Mouse (Mus musculus) embryonic facial prominence, embryonic 10.5 days (tissue): ENCODE results near the gene Dnah7a. TPM values are rescaled to one million over a fixed set of nuclear protein-coding genes. Genes with fewer than 3 reads are reported as not detected.
"Not testable (repeated sequence)": the region's sequence is repeated elsewhere in the genome, so short reads cannot be mapped to it uniquely, and the experiment has no call there.

Experiments
- DNase-seq: peaks from one replicate; pipeline ENCODE4 v3.0.0-alpha.2; 2017; ENCODE audit warnings: low spot score
- H3K27ac ChIP-seq: fragments of 300-500 bp; sonication (generic); replicated peaks from 2 replicates; pipeline ENCODE4 v1.5.1; 2016; ENCODE audit warnings: mild to moderate bottlenecking
- H3K27me3 ChIP-seq: fragments of 300-500 bp; sonication (generic); replicated peaks from 2 replicates; pipeline ENCODE4 v1.6.1; 2016; ENCODE audit warnings: low read depth, mild to moderate bottlenecking; ENCODE audit not compliant: poor library complexity, severe bottlenecking
- H3K36me3 ChIP-seq: fragments of 300-500 bp; sonication (generic); replicated peaks from 2 replicates; pipeline ENCODE4 v1.6.1; 2016; ENCODE audit warnings: mild to moderate bottlenecking, moderate library complexity
- H3K4me1 ChIP-seq: fragments of 300-500 bp; sonication (generic); 2 replicates; pipeline ENCODE4 v1.6.1; 2016
- H3K4me3 ChIP-seq: fragments of 300-500 bp; sonication (generic); 2 replicates; pipeline ENCODE4 v1.5.1; 2016; ENCODE audit warnings: mild to moderate bottlenecking, moderate library complexity
- H3K9me3 ChIP-seq: fragments of 300-500 bp; sonication (generic); 2 replicates; pipeline ENCODE4 v1.6.1; 2016; ENCODE audit warnings: mild to moderate bottlenecking
- WGBS: fragments of 180-500 bp; shearing (Covaris S2); methylation state at CpG from one replicate; pipeline ENCODE4 v1.1.7; 2016; 5-methylcytosine and 5-hydroxymethylcytosine counted together
- polyA plus RNA-seq: library from polyadenylated mRNA; unstranded; fragments of >200 nt; fragmentation: Nextera tagmentation; extraction: Ambion mirVana; gene quantifications from 2 replicates; pipeline ENCODE4 v1.2.1, GENCODE M21; 2016

The Dnah7a gene
- polyA plus RNA-seq, 1 experiment from 2014 or later: 6.9 TPM

- WGBS: 80% methylated on average over 5 of the region's 5 CpGs
- H3K36me3 ChIP-seq: no peaks in the 10 kb centered on the region
- no peak overlapping the region for H3K4me3 ChIP-seq
- no peaks in the 10 kb centered on the region for H3K27me3 ChIP-seq
- DNase-seq: no peak
- H3K9me3 ChIP-seq: no peaks in the 10 kb centered on the region
- H3K27ac ChIP-seq: no peak overlapping the region
- no peaks in the 10 kb centered on the region for H3K4me1 ChIP-seq
Observed at GRCm38 (mm10) chr1:53728489-53729225, 22.1 kb upstream of the Dnah7a start.

- no peak overlapping the region for H3K4me3 ChIP-seq
- H3K4me1 ChIP-seq: no peaks in the 10 kb centered on the region
- no peak for DNase-seq
- H3K27ac ChIP-seq: no peak overlapping the region
- H3K9me3 ChIP-seq: no peaks in the 10 kb centered on the region
- H3K36me3 ChIP-seq: no peaks in the 10 kb centered on the region
- H3K27me3 ChIP-seq: no peaks in the 10 kb centered on the region
- 92% methylated on average over 2 of the region's 2 CpGs for WGBS
Observed at GRCm38 (mm10) chr1:53726883-53727282, 20.3 kb upstream of the Dnah7a start.

DNA sequence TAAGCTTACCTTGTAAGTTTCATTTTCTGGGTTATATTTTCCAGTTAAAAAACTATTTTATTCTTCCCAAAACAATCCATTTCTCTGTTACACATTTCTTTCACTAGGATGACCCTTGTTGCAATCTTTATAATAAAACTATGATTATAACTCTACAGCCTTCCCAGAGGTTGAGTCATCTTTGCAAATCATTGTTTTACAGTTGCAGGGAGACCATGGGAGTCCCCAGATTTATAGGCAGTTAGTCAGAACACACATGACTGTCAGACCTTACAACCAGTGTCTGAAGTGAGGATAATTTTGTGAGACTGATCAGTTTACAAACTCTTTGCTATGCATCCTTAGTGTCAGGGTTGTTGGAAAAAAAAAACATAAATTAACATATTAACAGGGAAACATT is 14.8 kb upstream of the Dnah7a start:
- H3K9me3 ChIP-seq: no peaks in the 10 kb centered on the region
- DNase-seq: no peak
- H3K27ac ChIP-seq: no peak overlapping the region
- no peaks in the 10 kb centered on the region for H3K36me3 ChIP-seq
- no peak overlapping the region for H3K4me3 ChIP-seq
- H3K4me1 ChIP-seq: no peaks in the 10 kb centered on the region
- no peaks in the 10 kb centered on the region for H3K27me3 ChIP-seq

GRCm38 (mm10) chr1:53720601-53721351 is 14.2 kb upstream of the Dnah7a start:
- no peak for DNase-seq
- WGBS: 86% methylated on average over 5 of the region's 5 CpGs
- H3K27ac ChIP-seq: no peak overlapping the region
- no peaks in the 10 kb centered on the region for H3K36me3 ChIP-seq
- H3K9me3 ChIP-seq: no peaks in the 10 kb centered on the region
- H3K4me1 ChIP-seq: no peaks in the 10 kb centered on the region
- no peak overlapping the region for H3K4me3 ChIP-seq
- H3K27me3 ChIP-seq: no peaks in the 10 kb centered on the region

DNA sequence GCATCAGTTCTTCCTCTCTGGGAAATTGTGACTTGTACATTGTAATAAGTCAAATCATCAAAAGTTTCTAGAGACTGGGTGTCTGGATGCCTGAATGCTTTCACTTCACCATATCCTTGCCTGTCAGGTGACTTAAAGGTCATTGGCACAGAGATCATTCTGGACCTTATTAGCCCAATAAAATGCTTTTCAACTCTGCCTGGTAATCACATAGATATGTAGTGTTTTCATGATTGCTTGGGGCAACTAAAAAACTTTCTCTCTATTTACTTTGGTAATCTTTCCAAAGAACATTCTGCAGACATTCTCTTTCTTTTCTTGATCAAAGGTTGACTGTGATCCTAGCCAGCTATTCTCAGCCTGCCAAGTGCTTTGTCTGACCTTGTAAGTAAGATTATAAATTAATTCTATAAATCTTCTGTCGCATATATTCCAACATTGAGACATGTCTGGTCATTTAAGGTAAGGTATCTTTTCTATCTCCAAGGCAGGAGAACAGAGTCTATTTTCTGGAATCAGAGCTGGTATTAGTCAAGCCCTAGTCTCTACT is 9.5 kb upstream of the Dnah7a start:
- no peak for DNase-seq
- 0 out of 2 replicates have a peak, but pooled peaks cover 2% of the 10 kb centered on the region for H3K4me1 ChIP-seq
- H3K9me3 ChIP-seq: no peaks in the 10 kb centered on the region
- WGBS: 86% methylated on average over 1 of the region's 1 CpGs
- H3K27me3 ChIP-seq: no peaks in the 10 kb centered on the region
- no peak overlapping the region for H3K4me3 ChIP-seq
- H3K27ac ChIP-seq: no peak overlapping the region
- no peaks in the 10 kb centered on the region for H3K36me3 ChIP-seq

DNA sequence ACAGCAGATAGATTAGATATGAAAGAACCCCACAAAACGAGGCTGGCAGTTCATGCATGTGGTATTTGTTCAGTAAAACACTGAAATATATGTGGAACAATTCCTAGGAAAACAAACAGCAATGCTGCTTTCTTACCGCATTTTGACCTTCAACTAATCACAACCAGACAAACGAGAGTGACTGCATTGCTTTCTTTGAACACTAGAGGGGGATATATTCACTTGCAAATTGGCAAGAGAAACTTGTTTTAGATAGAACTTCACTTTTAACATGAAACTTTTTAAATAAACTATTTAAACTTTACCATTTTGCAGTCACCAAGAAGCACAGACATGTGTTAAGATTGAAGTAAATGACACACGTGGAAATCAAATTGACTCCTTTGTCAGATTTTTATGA is 8.9 kb upstream of the Dnah7a start:
- H3K4me1 ChIP-seq: 0 out of 2 replicates have a peak, but pooled peaks cover 2% of the 10 kb centered on the region
- no peaks in the 10 kb centered on the region for H3K9me3 ChIP-seq
- no peaks in the 10 kb centered on the region for H3K27me3 ChIP-seq
- peak overlapping the region; percentile 66 for H3K27ac ChIP-seq
- 3% methylated on average over 4 of the region's 4 CpGs for WGBS
- DNase-seq: peak; percentile 15
- no peaks in the 10 kb centered on the region for H3K36me3 ChIP-seq
- H3K4me3 ChIP-seq: no peak overlapping the region

GRCm38 (mm10) chr1:53713383-53713782 is 6.8 kb upstream of the Dnah7a start:
- H3K27me3 ChIP-seq, H3K36me3 ChIP-seq, DNase-seq, H3K4me1 ChIP-seq, H3K4me3 ChIP-seq, H3K27ac ChIP-seq, H3K9me3 ChIP-seq: not testable (repeated sequence)
- 83% methylated on average over 3 of the region's 3 CpGs for WGBS

DNA sequence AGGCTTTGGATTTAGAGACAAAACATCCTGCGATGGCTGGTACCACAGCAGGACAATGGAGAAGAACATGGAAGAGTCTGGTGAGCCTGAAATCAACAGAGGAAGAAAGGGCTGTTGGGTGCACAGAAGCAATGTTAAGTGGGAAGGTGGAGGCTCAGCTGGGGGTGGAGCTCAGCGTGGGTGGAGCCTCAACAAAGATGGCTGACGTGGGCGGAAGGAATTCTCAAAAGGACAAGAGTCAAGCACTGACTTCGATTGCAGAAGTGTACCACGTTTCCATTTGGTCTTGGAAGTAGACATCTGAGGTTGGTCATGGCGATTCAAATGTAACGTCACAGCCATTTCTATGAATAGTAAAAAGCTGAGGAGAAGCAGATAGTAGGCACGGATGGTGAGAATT is 4.5 kb upstream of the Dnah7a start:
- 93% methylated on average over 9 of the region's 9 CpGs for WGBS
- Histone ChIP-seq H3K27me3 (no peaks in the 10 kb centered on the region), H3K9me3 (no peaks in the 10 kb centered on the region), H3K36me3 (no peaks in the 10 kb centered on the region), H3K4me3 (no peak overlapping the region), H3K27ac (no peak overlapping the region), H3K4me1 (peaks cover 12% of the 10 kb centered on the region; the same call in 1 of the 2 replicates)
- DNase-seq: no peak

DNA sequence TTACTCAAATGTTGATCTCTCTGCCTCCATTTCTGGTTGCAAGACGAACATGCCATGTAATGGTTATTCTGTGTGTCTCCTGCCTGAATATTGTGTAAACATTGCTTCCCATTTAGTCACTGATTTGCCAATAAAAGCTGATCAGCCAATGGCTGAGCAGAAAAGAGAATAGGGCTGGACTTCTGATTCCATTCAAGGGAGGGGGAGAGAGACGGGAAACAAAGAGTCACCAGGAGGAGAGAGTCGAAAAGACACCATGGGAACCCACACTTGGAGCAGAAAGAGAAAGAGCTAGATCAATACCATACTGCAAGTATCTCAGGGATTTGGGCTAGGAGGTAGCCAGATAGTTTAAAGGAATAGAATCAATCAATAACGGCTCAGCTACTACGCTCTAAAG is 3.0 kb upstream of the Dnah7a start:
- not testable (repeated sequence) for DNase-seq, H3K27me3 ChIP-seq, H3K9me3 ChIP-seq, H3K27ac ChIP-seq, H3K36me3 ChIP-seq, H3K4me3 ChIP-seq, H3K4me1 ChIP-seq
- 75% methylated on average over 5 of the region's 5 CpGs for WGBS

- DNase-seq: no peak
- Histone ChIP-seq H3K27me3 (no peaks in the 10 kb centered on the region), H3K27ac (no peak overlapping the region), H3K36me3 (no peaks in the 10 kb centered on the region), H3K4me1 (peaks cover 10% of the 10 kb centered on the region; the same call in 1 of the 2 replicates), H3K9me3 (no peaks in the 10 kb centered on the region), H3K4me3 (no peak overlapping the region)
- WGBS: 92% methylated on average over 5 of the region's 5 CpGs
Observed at GRCm38 (mm10) chr1:53704164-53704563, 2.4 kb downstream of the Dnah7a start.

GRCm38 (mm10) chr1:53664268-53664667 is 42.3 kb downstream of the Dnah7a start:
- not testable (repeated sequence) for H3K4me1 ChIP-seq, H3K27ac ChIP-seq, H3K9me3 ChIP-seq, DNase-seq, H3K27me3 ChIP-seq, H3K4me3 ChIP-seq, H3K36me3 ChIP-seq

GRCm38 (mm10) chr1:53639865-53640794 is 66.5 kb downstream of the Dnah7a start:
- H3K4me1 ChIP-seq: no peaks in the 10 kb centered on the region
- no peaks in the 10 kb centered on the region for H3K9me3 ChIP-seq
- whole genome bisulfite sequencing: 76% methylated on average over 8 of the region's 8 CpGs
- H3K27me3 ChIP-seq: no peaks in the 10 kb centered on the region
- DNase-seq: no peak
- H3K36me3 ChIP-seq: no peaks in the 10 kb centered on the region
- no peak overlapping the region for H3K4me3 ChIP-seq
- no peak overlapping the region for H3K27ac ChIP-seq
